ENCODE assay signal across 8 mouse cellular contexts in genomic region chr4:129618786-129619691, GRCm38 (mm10). TPM values are rescaled to one million over a fixed set of nuclear protein-coding genes. Genes with fewer than 3 reads are reported as not detected.
A peak's percentile ranks its signal among the peaks of the same experiment; 100 is the strongest.
DNase-seq lines count a peak whose midpoint lies in the region; ATAC-seq lines count a peak whose summit lies in the region.

Gene Iqcc (minus strand): TSS chr4:129619099.

- peak; percentile 96 for DNase-seq in CD4-positive helper T cell, adult 2 months (ENCODE audit: low read depth, low spot score)
- peak; percentile 88 for DNase-seq in brain, embryonic 18.5 days (ENCODE audit: low read depth, low spot score)
- DNase-seq in kidney, postnatal 14 days = peak; percentile 97
- peak; percentile 90 for DNase-seq in liver, embryonic 13.5 days
- DNase-seq in neural tube, embryonic 10.5 days (ENCODE audit: extremely low spot score, low spot score) = peak; percentile 90

- H3K4me1 ChIP-seq in heart, embryonic 13.5 days = peaks cover 41% of the 10 kb centered on the region
- H3K4me1 ChIP-seq in liver, embryonic 13.5 days (replicated peaks) = peaks cover 46% of the 10 kb centered on the region
- H3K4me1 ChIP-seq in stomach, embryonic 16.5 days (ENCODE audit: control insufficient read depth, insufficient read depth, low read length) = peaks cover 17% of the 10 kb centered on the region

- H3K27ac ChIP-seq in heart, embryonic 13.5 days (replicated peaks) = peak within 1 kb of the TSS; percentile 83
- H3K27ac ChIP-seq in liver, embryonic 13.5 days = peak within 1 kb of the TSS; percentile 81
- peak within 1 kb of the TSS; percentile 82 for H3K27ac ChIP-seq in stomach, embryonic 16.5 days (ENCODE audit: low read length)

- no peaks in the 10 kb centered on the region for H3K27me3 ChIP-seq in heart, embryonic 13.5 days (replicated peaks)
- H3K27me3 ChIP-seq in liver, embryonic 13.5 days = no peaks in the 10 kb centered on the region
- H3K27me3 ChIP-seq in stomach, embryonic 16.5 days (ENCODE audit: control insufficient read depth, insufficient read depth, low read length) = no peaks in the 10 kb centered on the region

- WGBS in heart, embryonic 13.5 days = 4% methylated on average over 44 of the region's 44 CpGs
- 3% methylated on average over 44 of the region's 44 CpGs for WGBS in liver, embryonic 13.5 days (ENCODE audit: insufficient replicate concordance)
- WGBS in stomach, embryonic 16.5 days = 4% methylated on average over 43 of the region's 44 CpGs

- peak within 1 kb of the TSS; percentile 88 for H3K9ac ChIP-seq in heart, embryonic 13.5 days
- H3K9ac ChIP-seq in liver, embryonic 13.5 days = peak within 1 kb of the TSS; percentile 89
- peak within 1 kb of the TSS; percentile 93 for H3K9ac ChIP-seq in stomach, embryonic 16.5 days (ENCODE audit: low read length)

- peak within 1 kb of the TSS; percentile 69 for H3K4me3 ChIP-seq in heart, embryonic 13.5 days
- peak within 1 kb of the TSS; percentile 71 for H3K4me3 ChIP-seq in liver, embryonic 13.5 days (replicated peaks)
- peak within 1 kb of the TSS; percentile 82 for H3K4me3 ChIP-seq in stomach, embryonic 16.5 days (replicated peaks; ENCODE audit: low read length)

- H3K9me3 ChIP-seq in heart, embryonic 13.5 days = no peaks in the 10 kb centered on the region
- no peaks in the 10 kb centered on the region for H3K9me3 ChIP-seq in liver, embryonic 13.5 days (replicated peaks)
- no peaks in the 10 kb centered on the region for H3K9me3 ChIP-seq in stomach, embryonic 16.5 days (replicated peaks; ENCODE audit: control insufficient read depth, low read length)

- ATAC-seq in erythroid progenitor cell, adult 5-6 weeks (replicated peaks; ENCODE audit: low FRiP score, poor library complexity, severe bottlenecking) = peak; percentile 96
- peak; percentile 81; the same call in 1 of the 2 replicates for ATAC-seq in heart, embryonic 13.5 days (ENCODE audit: extremely low read depth, insufficient number of reproducible peaks, low FRiP score, low TSS enrichment)
- ATAC-seq in liver, embryonic 13.5 days (ENCODE audit: low read depth) = peak; percentile 90
- ATAC-seq in stomach, embryonic 16.5 days (ENCODE audit: insufficient read depth, low FRiP score) = peak; percentile 93

- peak within 1 kb of the TSS; percentile 91 for H3K4me2 ChIP-seq in heart, embryonic 13.5 days
- peak within 1 kb of the TSS; percentile 89 for H3K4me2 ChIP-seq in liver, embryonic 13.5 days
- peak within 1 kb of the TSS; percentile 92 for H3K4me2 ChIP-seq in stomach, embryonic 16.5 days (ENCODE audit: low read depth, low read length)

- H3K36me3 ChIP-seq in heart, embryonic 13.5 days = peaks cover 24% of the 10 kb centered on the region
- peaks cover 16% of the 10 kb centered on the region for H3K36me3 ChIP-seq in liver, embryonic 13.5 days
- H3K36me3 ChIP-seq in stomach, embryonic 16.5 days (ENCODE audit: control insufficient read depth, insufficient read depth, low read length) = 0 out of 2 replicates have a peak, but pooled peaks cover 4% of the 10 kb centered on the region

RNA-seq across cellular contexts. Expression of gene Iqcc, which starts in this region (rescaled TPM):
- 4.3 and 14.3 TPM in 2 replicates for total RNA-seq in erythroid progenitor cell, adult 5-6 weeks (2015; ENCODE audit: low replicate concordance)
- 4.0 and 10.7 TPM in 2 replicates for total RNA-seq in erythroid progenitor cell, adult 5-6 weeks (2017; ENCODE audit: low replicate concordance)
- polyA plus RNA-seq in heart, embryonic 13.5 days (2015; fragmentation: Nextera tagmentation; extraction: Ambion mirVana) = 20.4 and 23.6 TPM in 2 replicates
- 11.0 TPM in 2 replicates for polyA plus RNA-seq in liver, embryonic 13.5 days (2015; fragmentation: Nextera tagmentation; extraction: Ambion mirVana)
- polyA plus RNA-seq in stomach, embryonic 16.5 days (2015; fragmentation: Nextera tagmentation; extraction: Ambion mirVana) = 27.4 and 34.7 TPM in 2 replicates

Comparison
In these comparisons a context has a peak if more than half of its experiments do, and no peak if none do; other contexts are left out.
1. Peak in every context shown above with its lines: DNase-seq, ATAC-seq, H3K4me3 ChIP-seq and H3K27ac ChIP-seq.